Mouse (Mus musculus) gastrocnemius, postnatal 4 days (tissue): ENCODE measurements around the gene Dctpp1. TPM values are rescaled to one million over a fixed set of nuclear protein-coding genes. Genes with fewer than 3 reads are reported as not detected.

Source experiments
- DNase-seq, 2 experiments: peaks; one replicate each; pipeline ENCODE4 v3.0.0; 2021 to 2022; ENCODE audit warnings: low spot score in 2 of 2, mixed read lengths in 2 of 2
- total RNA-seq, 2 experiments: library from RNA; stranded (reverse); gene quantifications; 2 replicates each; pipeline ENCODE4 v1.2.3; 2021

Gene Dctpp1
- total RNA-seq, 2 experiments from 2014 or later = 35.6 to 48.5 TPM

DNA sequence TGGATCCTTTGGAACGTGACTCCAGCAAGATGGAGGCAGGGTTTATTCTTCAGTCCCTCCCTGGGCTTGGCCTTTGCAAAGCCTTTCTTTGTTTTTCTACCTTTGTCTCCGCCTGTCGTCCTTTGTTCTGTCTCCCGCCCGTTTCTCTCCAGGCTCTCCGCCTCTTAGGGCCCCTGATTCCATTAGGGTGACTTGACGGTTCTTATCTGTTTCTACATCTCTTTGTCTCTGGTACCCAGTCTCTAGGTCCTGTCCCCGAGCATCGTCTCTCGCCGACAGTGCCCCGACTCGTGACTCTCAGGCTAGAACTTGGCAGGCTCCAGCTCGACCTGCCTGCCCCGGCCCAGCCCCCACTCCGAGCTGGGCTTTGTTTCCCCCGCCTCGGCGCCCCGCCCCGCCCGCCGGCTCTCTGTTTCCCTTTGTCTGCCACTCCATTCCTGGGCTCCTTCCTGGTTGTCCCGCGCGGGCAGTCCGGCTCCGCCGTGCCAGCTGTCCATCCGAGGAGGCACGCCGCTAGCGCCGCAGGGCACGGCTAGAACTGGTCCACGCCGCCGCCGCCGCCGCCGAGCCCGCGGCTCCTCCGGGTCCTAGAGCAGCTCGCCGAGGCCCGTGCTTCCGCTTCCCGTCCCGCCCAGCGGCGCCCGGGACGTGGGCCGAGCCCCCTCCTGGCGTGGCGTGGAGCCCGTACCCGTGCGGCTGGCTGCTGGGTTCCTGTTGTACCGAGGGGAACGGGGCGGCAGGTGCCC, 27.7 kb downstream of the Dctpp1 start, which contains the start of the genes Zfp553 and Sept1:
Gene Zfp553 (plus strand): TSS at position 440 of the 746 bp plus-strand sequence.
Gene Sept1 (minus strand): TSS at position 509 of the 746 bp plus-strand sequence.
- peak; percentile 85 for DNase-seq

- no peak for DNase-seq
Observed at GRCm38 (mm10) chr7:127231826-127232621, 28.5 kb downstream of the Dctpp1 start.

DNA sequence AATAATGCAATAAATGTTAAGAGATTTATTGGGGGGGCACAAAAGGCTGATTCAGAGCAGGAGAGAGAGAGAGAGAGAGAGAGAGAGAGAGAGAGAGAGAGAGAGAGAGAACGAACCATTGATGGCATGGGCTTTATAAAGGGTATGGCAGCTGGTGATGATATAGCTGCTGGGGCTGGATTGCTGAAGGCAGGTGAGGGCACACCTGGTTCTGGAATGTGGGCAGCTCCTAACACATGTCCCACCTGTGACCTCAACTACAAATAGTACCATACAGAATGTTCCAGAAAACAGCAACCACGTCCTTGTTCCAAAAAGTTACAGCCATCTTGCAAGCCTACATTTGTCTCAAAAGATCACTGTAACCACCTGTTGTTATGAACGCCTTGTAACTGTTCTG, 29.1 kb downstream of the Dctpp1 start:
- no peak for DNase-seq

- DNase-seq = peak; percentile 52 to 82
Observed at GRCm38 (mm10) chr7:127228615-127229303, 31.8 kb downstream of the Dctpp1 start.

GRCm38 (mm10) chr7:127225147-127225995, 35.1 kb downstream of the Dctpp1 start:
- DNase-seq = no peak

GRCm38 (mm10) chr7:127224616-127225015, 35.9 kb downstream of the Dctpp1 start:
- no peak for DNase-seq

GRCm38 (mm10) chr7:127223515-127224478, 36.7 kb downstream of the Dctpp1 start:
- DNase-seq = no peak

DNA sequence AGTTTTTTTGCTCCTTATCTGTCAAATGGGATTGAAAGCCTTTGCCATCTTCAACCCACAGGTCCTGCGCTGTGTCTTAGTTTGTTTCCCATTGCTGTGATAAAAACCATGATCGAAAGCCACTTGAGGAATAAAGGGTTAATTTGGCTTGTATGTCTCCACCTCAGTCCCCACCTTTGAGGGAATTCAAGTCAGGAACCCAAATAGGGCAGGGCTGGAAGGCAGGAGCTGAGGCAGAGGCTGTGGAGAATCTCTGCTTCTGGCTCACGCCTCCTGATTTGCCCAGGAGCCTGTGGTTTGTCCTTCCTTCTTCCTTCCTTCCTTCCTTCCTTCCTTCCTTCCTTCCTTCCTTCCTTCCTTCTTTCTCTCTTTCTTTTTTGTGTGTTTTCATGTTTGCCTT, 37.4 kb downstream of the Dctpp1 start:
- DNase-seq = no peak

- no peak for DNase-seq
Observed at GRCm38 (mm10) chr7:127220440-127220839, 40.1 kb downstream of the Dctpp1 start.

DNA sequence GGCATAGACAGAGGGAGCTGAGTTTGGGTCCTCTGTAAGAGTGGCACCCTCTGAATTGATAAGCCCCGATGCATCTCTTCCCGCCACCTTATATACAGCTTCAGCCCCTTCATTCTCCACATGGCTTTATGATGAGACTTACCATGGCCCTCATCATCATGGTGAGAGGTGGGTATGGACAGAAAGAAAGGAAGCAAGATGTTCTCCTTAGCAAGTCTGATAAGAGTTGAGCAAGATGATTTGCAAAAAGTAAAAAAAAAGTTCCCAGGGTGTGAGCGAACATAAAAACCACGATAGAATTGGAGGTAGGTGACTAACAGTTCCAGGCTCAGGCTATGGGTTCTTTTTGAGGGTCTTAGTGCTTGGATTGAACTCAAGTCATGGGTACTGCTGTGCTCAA, 41.8 kb downstream of the Dctpp1 start:
- DNase-seq = no peak

DNA sequence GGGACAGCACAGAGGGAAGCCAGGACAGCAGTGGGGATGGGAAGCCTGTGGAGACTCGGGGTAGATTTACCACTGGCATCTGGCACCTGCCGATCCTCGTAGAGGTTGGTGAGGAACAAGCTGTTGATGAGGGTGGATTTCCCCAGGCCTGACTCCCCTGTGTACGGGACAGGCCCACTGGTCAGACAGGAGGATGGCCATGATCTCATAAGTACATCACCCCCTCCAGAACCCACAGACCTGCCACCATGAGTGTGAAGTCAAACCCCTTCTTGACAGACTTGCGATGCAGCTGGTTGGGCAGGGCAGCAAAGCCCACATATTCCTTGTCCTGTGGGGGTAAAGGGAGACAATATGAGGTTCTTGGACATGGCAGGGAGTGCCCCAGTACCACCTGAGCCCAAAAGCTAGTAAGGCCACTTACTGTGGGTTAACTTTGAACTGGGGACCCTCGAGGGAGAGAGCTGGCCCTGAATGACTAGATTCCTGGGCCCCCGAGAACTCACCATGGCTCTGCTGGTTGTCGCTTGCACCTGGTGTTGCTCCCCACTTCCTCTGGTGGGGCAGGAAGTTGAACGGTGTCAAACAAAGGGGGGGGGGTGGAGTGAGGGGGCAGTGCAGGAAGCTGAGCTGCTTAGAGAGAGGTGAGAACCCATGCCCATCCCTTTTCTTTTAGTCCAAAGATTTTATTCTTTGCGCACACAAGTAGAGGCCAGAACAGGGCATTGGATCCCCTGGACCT, 42.4 kb downstream of the Dctpp1 start:
- DNase-seq = no peak

- no peak for DNase-seq
Observed at GRCm38 (mm10) chr7:127217475-127217874, 43.0 kb downstream of the Dctpp1 start.

DNA sequence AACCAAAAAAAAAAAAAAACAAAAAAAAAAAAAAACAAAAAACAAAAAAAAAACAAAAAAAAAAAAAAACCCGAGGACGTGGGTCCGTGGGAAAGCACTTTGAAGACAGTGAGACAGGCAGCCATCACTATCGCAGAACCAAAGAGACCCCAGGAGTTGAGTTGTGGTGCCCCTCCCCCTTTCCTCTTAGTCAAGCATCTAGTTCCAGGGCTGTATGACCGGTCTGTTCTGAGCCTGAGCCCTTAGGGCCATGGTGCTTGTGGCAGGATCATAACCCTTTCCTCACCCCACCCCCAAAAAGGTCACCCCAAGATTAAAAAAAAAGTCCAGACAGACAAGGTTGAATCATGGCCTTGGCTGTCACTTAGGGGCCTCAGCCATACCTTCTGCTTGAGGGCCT, 44.2 kb downstream of the Dctpp1 start:
- no peak for DNase-seq

GRCm38 (mm10) chr7:127214981-127215871, 45.3 kb downstream of the Dctpp1 start:
- DNase-seq = peak in 1 of 2 experiments; percentile 54

DNA sequence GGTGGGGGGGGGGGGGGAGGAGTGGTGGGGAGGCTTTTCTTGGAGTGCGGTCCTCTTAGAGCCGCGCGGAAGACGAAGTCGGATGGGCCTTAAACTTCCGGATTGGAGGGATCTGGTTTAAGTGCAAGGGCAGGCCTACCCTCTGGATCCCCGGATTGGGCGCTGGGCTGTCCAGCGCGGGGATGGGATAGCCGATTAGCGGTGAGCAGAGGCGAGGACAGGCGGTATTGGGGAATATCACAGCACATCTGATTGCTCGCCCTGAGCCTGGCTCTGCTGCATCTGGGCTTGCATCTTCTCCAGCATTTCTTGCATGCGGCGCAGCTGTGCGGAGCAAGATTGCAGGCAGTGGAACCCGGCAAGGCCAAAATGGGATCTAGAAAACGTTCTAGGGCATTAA, 46.0 kb downstream of the Dctpp1 start:
- peak in 1 of 2 experiments; percentile 47 for DNase-seq

GRCm38 (mm10) chr7:127213930-127214329, 46.6 kb downstream of the Dctpp1 start:
- DNase-seq = no peak

- peak in 1 of 2 experiments; percentile 25 for DNase-seq
Observed at GRCm38 (mm10) chr7:127213485-127213884, 47.0 kb downstream of the Dctpp1 start.
